ENCODE assay signal across 8 mouse cellular contexts in genomic region chr9:63141641-63142334, GRCm38 (mm10). TPM values are rescaled to one million over a fixed set of nuclear protein-coding genes. Genes with fewer than 3 reads are reported as not detected.
DNase-seq lines count a peak whose midpoint lies in the region; ATAC-seq and TF ChIP-seq lines count a peak whose summit lies in the region.
"Had no signal": no experiment of that assay in that cellular context is flagged by ENCODE, and none has a peak within 500 bp of the region (broad histone marks: within the 10 kb centered on the region; RNA-seq: fewer than 3 reads in every experiment).

No protein-coding gene starts in this region.

- peak overlapping the region; percentile 25; the same call in 1 of the 2 replicates for H3K4me3 ChIP-seq in kidney, embryonic 15.5 days (replicated peaks)
- H3K4me3 ChIP-seq in embryonic facial prominence, embryonic 10.5 days: peak overlapping the region; percentile 39
- H3K4me3 ChIP-seq in forebrain, embryonic 15.5 days: 0 out of 2 replicates have a peak overlapping the region, but pooled peaks have one; percentile 5
- peak overlapping the region; percentile 23 for H3K4me3 ChIP-seq in midbrain, embryonic 13.5 days (replicated peaks)
- H3K4me3 ChIP-seq in left cerebral cortex, adult 2 months: no peak overlapping the region

- DNase-seq in kidney, postnatal 25 days: no peak
- DNase-seq in embryonic facial prominence, embryonic 10.5 days (ENCODE audit: low spot score): no peak
- DNase-seq in left cerebral cortex, adult 2 months (ENCODE audit: extremely low spot score in 1 of 2, low spot score in 2 of 2): no peak
- DNase-seq in frontal cortex, postnatal 36 days (ENCODE audit: low spot score in 2 of 2): no peak
- DNase-seq: kidney, adult 9 months had no signal

- H3K9ac ChIP-seq in kidney, embryonic 15.5 days: no peak overlapping the region
- H3K9ac ChIP-seq in forebrain, embryonic 15.5 days (replicated peaks): no peak overlapping the region
- H3K9ac ChIP-seq in midbrain, embryonic 13.5 days (replicated peaks): no peak overlapping the region

- ATAC-seq in kidney, embryonic 15.5 days (replicated peaks; ENCODE audit: low FRiP score): no peak
- no peak for ATAC-seq in forebrain, embryonic 15.5 days (replicated peaks)
- no peak for ATAC-seq in midbrain, embryonic 13.5 days

- TF ChIP-seq CTCF in left cerebral cortex, adult 2 months (IDR thresholded peaks at IDR 0.05): no peak

- H3K27ac ChIP-seq in kidney, embryonic 15.5 days: no peak overlapping the region
- no peak overlapping the region for H3K27ac ChIP-seq in embryonic facial prominence, embryonic 10.5 days (replicated peaks)
- no peak overlapping the region for H3K27ac ChIP-seq in forebrain, embryonic 15.5 days (replicated peaks)
- H3K27ac ChIP-seq in midbrain, embryonic 13.5 days: no peak overlapping the region
- no peak overlapping the region for H3K27ac ChIP-seq in left cerebral cortex, adult 2 months

- H3K9me3 ChIP-seq in kidney, embryonic 15.5 days (replicated peaks): no peaks in the 10 kb centered on the region
- no peaks in the 10 kb centered on the region for H3K9me3 ChIP-seq in embryonic facial prominence, embryonic 10.5 days
- no peaks in the 10 kb centered on the region for H3K9me3 ChIP-seq in forebrain, embryonic 15.5 days
- H3K9me3 ChIP-seq in midbrain, embryonic 13.5 days: no peaks in the 10 kb centered on the region

- peaks cover 76% of the 10 kb centered on the region for H3K4me1 ChIP-seq in kidney, embryonic 15.5 days
- peaks cover 77% of the 10 kb centered on the region for H3K4me1 ChIP-seq in embryonic facial prominence, embryonic 10.5 days
- peaks cover 55% of the 10 kb centered on the region for H3K4me1 ChIP-seq in forebrain, embryonic 15.5 days
- H3K4me1 ChIP-seq in midbrain, embryonic 13.5 days (replicated peaks): peaks cover 72% of the 10 kb centered on the region

- peak overlapping the region; percentile 38 for H3K4me2 ChIP-seq in kidney, embryonic 15.5 days
- H3K4me2 ChIP-seq in forebrain, embryonic 15.5 days (replicated peaks): no peak overlapping the region
- H3K4me2 ChIP-seq in midbrain, embryonic 13.5 days (replicated peaks): peak overlapping the region; percentile 38

- peaks cover 100% of the 10 kb centered on the region for H3K27me3 ChIP-seq in kidney, embryonic 15.5 days
- peaks cover 100% of the 10 kb centered on the region for H3K27me3 ChIP-seq in embryonic facial prominence, embryonic 10.5 days (replicated peaks; ENCODE audit: low read depth, poor library complexity, severe bottlenecking)
- H3K27me3 ChIP-seq in forebrain, embryonic 15.5 days: peaks cover 98% of the 10 kb centered on the region
- H3K27me3 ChIP-seq in midbrain, embryonic 13.5 days: peaks cover 100% of the 10 kb centered on the region

- intact Hi-C loops in left cerebral cortex, adult 2 months (cut with DNase I): loop anchor here (10.0 kb wide), 1 partner anchor 883 kb away; the partner anchor contains the start of gene Smad6

- H3K36me3 ChIP-seq in kidney, embryonic 15.5 days: no peaks in the 10 kb centered on the region
- no peaks in the 10 kb centered on the region for H3K36me3 ChIP-seq in embryonic facial prominence, embryonic 10.5 days (replicated peaks)
- no peaks in the 10 kb centered on the region for H3K36me3 ChIP-seq in forebrain, embryonic 15.5 days
- no peaks in the 10 kb centered on the region for H3K36me3 ChIP-seq in midbrain, embryonic 13.5 days

- WGBS in kidney, embryonic 15.5 days: 2% methylated on average over 24 of the region's 24 CpGs
- 1% methylated on average over 24 of the region's 24 CpGs for WGBS in embryonic facial prominence, embryonic 10.5 days
- WGBS in forebrain, embryonic 15.5 days: 2% methylated on average over 24 of the region's 24 CpGs
- WGBS in midbrain, embryonic 13.5 days: 2% methylated on average over 24 of the region's 24 CpGs

RNA-seq across cellular contexts. Expression of gene Skor1, which starts 7.0 kb away (rescaled TPM):
- not detected in 2 replicates for polyA plus RNA-seq in kidney, embryonic 15.5 days (2015; fragmentation: Nextera tagmentation; extraction: Ambion mirVana)
- 0.06 and 0.10 TPM in 2 replicates for polyA plus RNA-seq in embryonic facial prominence, embryonic 10.5 days (2016; fragmentation: Nextera tagmentation; extraction: Ambion mirVana)
- 0.36 and 0.61 TPM in 2 replicates for polyA plus RNA-seq in forebrain, embryonic 15.5 days (2015; fragmentation: Nextera tagmentation; extraction: Ambion mirVana)
- 1.7 and 2.0 TPM in 2 replicates for polyA plus RNA-seq in midbrain, embryonic 13.5 days (2015; fragmentation: Nextera tagmentation; extraction: Ambion mirVana)
- under 1 TPM; 0.28 to 0.29 TPM for total RNA-seq in left cerebral cortex, adult 2 months (2021)
